Mouse (Mus musculus) brain, adult 10 weeks (tissue): ENCODE measurements around the gene Rwdd2a. TPM values are rescaled to one million over a fixed set of nuclear protein-coding genes. Genes with fewer than 3 reads are reported as not detected.

Source experiments
- polyA plus RNA-seq: library from polyadenylated mRNA; stranded (reverse); fragments of 350-450 nt; fragmentation: Illumina TruSeq; extraction: RNeasy Lipid Tissue Mini Kit (QIAGEN cat#74804); gene quantifications from one replicate; pipeline ENCODE4 v1.2.3, GENCODE M21; 2015; ENCODE audit warnings: low read depth, low replicate concordance

Rwdd2a gene
- 49.0 TPM for polyA plus RNA-seq

GRCm38 (mm10) chr9:86571540-86572135 is at the start of gene Rwdd2a, which contains the start of gene Pgm3:
Gene Rwdd2a, plus strand, starts transcription at chr9:86571991.
Gene Pgm3, minus strand, starts transcription at chr9:86571842.

Other genes with a start within 250 kb of the Rwdd2a start
- gene Ube2cbp, start 107.0 kb upstream of the Rwdd2a start, polyA plus RNA-seq, result 2.1 TPM
- gene Dop1a, start 104.8 kb upstream of the Rwdd2a start, polyA plus RNA-seq, result 27.3 TPM
- gene Pgm3, start 149 bp upstream of the Rwdd2a start, polyA plus RNA-seq, result 10.7 TPM
- gene Me1, start 124.0 kb downstream of the Rwdd2a start, polyA plus RNA-seq, result 66.0 TPM
- 3.0 TPM for gene Prss35, start 171.7 kb downstream of the Rwdd2a start, polyA plus RNA-seq